Mouse (Mus musculus) olfactory bulb, adult 2 months (tissue): ENCODE measurements around the gene Tor2a. TPM values are rescaled to one million over a fixed set of nuclear protein-coding genes. Genes with fewer than 3 reads are reported as not detected.

Source experiments
- H3K27ac ChIP-seq: fragments of 200-500 bp; 2 replicates; pipeline ENCODE4 v1.5.1; 2012; ENCODE audit warnings: low read depth, low read length; ENCODE audit not compliant: insufficient read depth
- H3K4me1 ChIP-seq: fragments of 200-500 bp; 2 replicates; pipeline ENCODE4 v1.6.1; 2012; ENCODE audit warnings: low read length; ENCODE audit not compliant: control insufficient read depth, insufficient read depth
- H3K4me3 ChIP-seq: fragments of 200-500 bp; 2 replicates; pipeline ENCODE4 v1.5.1; 2012; ENCODE audit warnings: mild to moderate bottlenecking, low read depth, low read length, moderate library complexity; ENCODE audit not compliant: insufficient read depth
- CTCF ChIP-seq: fragments of 200-500 bp; IDR thresholded peaks from 2 replicates; pipeline ENCODE4 v1.5.1; 2012; ENCODE audit warnings: low read depth, mild to moderate bottlenecking, low read length, moderate library complexity; ENCODE audit not compliant: insufficient read depth
- POLR2A ChIP-seq: fragments of 200-500 bp; IDR thresholded peaks from 2 replicates; pipeline ENCODE4 v1.6.1; 2012; ENCODE audit warnings: mild to moderate bottlenecking, low read depth, low read length, moderate library complexity; ENCODE audit not compliant: insufficient read depth
- WGBS: fragments of 180-500 bp; shearing (Covaris S2); methylation state at CpG from one replicate; pipeline ENCODE4 v1.1.7; 2018; 5-methylcytosine and 5-hydroxymethylcytosine counted together
- polyA plus RNA-seq: library from polyadenylated mRNA; stranded (reverse); fragments of >200 nt; gene quantifications from 2 replicates; pipeline ENCODE4 v1.2.4, GENCODE M21; 2012; ENCODE audit warnings: low replicate concordance; ENCODE audit not compliant: missing spikeins, insufficient read depth, insufficient read length

Tor2a gene
- polyA plus RNA-seq, 1 experiment = not detected

DNA sequence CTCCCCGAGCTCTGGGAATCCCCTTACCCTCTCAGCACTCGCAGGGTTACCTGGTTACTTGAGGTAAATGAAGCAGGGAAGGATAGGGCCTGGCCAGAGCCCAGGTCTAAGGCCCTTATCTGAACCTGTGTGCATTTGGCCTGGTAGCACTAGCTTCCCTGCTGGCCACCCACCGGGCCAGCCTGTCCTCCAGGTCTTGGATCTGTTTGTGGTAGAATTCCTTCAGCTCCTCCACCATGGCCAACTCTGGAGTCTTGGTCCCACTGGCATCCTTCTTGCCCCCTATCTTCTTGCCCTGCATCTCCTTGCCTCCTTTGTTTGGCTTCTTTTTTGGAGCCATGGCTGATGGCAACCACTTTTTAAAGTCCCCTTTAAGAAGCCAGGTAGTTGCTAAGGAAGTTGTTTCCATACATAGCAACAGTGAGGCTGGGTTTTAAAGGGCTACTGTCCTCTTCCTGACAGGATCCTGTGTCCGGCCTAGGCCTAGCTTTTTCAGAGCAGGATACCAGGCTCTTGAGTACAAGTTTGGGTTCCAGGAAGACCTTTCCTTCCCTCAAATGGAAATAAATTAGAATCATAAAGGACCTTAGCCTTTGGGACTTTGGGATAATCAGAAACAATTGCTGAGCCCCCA lies 27.1 kb downstream of the Tor2a start, which contains the start of gene Cfap157:
Gene Cfap157 (minus strand): TSS at position 381 of the 634 bp plus-strand sequence.
- Histone ChIP-seq H3K4me1 (peaks cover 16% of the 10 kb centered on the region), H3K27ac (no peak within 1 kb of the TSS), H3K4me3 (no peak within 1 kb of the TSS)
- 66% methylated on average over 4 of the region's 4 CpGs for WGBS
- TF ChIP-seq CTCF (no peak), POLR2A (no peak)

DNA sequence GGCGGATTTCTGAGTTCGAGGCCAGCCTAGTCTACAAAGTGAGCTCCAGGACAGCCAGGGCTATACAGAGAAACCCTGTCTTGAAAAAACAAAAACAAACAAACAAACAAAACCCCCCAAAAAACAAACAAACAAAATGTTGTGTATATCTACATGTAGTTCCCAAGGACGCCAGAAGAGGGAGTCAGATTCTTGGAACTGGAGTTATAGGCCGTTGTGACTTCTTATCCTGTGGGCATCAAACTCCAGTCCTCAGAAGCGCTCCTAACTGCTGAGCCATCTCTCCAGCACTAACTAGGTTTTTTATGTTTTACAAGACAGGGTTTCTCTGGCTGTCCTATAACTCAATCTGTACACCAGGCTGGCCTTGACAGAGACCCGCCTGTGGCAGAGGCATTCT lies 30.1 kb downstream of the Tor2a start:
- TF ChIP-seq CTCF = no peak
- no peak for TF ChIP-seq POLR2A
- 57% methylated on average over 6 of the region's 6 CpGs for WGBS
- peaks cover 16% of the 10 kb centered on the region for H3K4me1 ChIP-seq
- H3K4me3 ChIP-seq = no peak overlapping the region
- no peak overlapping the region for H3K27ac ChIP-seq

DNA sequence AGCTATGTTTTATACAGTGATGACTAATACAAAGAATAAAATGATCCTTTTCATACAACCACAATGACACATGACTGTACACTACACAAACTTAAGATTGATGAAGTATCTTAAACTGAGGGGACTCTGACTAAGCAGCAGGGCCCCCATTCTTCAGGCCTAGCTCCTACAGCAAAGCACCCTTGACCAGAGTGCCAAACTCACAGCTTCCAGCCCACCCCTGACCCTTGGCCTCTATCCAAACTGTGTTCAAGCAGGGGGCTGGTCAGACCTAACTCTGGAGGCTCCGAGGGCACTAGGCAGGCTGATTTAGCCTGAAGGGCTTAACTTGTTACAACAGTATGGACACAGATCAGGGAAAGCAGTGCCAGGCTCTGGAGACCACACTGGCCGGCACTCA lies 31.5 kb downstream of the Tor2a start:
- H3K4me1 ChIP-seq = peaks cover 16% of the 10 kb centered on the region
- WGBS = 52% methylated on average over 2 of the region's 2 CpGs
- H3K4me3 ChIP-seq = no peak overlapping the region
- H3K27ac ChIP-seq = no peak overlapping the region
- no peak for TF ChIP-seq CTCF
- no peak for TF ChIP-seq POLR2A

DNA sequence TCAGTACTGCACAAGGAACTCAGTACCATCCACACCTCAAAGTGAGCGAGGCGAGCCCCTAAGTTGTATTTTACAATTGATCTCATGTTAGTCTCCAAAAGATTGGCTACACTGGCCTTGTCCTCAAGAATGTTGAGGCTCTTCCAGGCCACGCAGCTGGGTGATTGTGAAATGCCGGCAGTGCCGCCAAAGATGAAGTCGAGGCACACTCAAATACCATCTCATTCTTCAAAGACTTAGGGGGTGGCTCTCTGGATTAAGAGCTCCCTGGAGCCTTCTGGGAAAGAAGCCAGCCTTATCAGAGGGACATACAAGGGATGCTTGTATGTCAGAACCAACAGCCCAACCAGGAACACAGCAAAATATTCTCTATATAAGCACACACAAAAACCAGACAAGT lies 34.3 kb downstream of the Tor2a start:
- 39% methylated on average over 6 of the region's 6 CpGs for WGBS
- TF ChIP-seq CTCF (no peak), POLR2A (no peak)
- H3K4me3 ChIP-seq = no peak overlapping the region

DNA sequence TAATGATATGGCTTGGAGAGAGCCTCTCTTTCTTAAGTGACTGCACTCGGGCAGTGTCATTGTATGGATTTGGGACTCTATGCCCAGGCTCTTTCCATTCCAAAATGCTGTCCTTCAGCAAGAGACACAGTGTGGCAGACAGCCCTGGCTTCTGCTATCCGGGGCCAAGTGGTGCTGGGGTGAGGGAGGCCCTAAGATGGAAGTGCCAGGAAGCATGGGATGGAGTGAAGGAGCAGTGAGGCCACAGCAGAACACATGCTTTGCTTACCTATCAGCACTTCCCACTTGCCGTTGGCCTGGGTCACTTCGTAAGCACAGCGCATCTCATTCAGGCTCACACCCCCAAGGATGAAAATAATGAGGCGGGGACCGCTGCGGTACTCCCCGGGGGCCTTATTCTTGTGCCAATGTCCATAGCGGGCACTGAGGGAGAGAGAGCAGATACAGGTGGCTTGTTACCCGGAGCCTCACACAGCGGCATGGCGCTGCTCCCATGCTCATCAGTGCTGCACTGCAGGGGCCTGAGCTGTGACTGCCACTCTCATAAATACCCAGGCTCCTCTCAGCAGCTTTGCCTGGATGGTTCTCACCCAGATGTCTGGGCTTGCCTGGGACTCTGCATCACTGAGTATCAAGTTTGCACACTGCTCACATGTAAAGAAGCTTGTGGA lies 38.8 kb downstream of the Tor2a start:
- TF ChIP-seq POLR2A (no peak), CTCF (no peak)
- no peak overlapping the region for H3K27ac ChIP-seq
- 65% methylated on average over 13 of the region's 13 CpGs for WGBS
- peaks cover 25% of the 10 kb centered on the region for H3K4me1 ChIP-seq
- no peak overlapping the region for H3K4me3 ChIP-seq

More for the DNA sequence above, 34.3 kb downstream of the Tor2a start:
- peaks cover 11% of the 10 kb centered on the region for H3K4me1 ChIP-seq
- peak overlapping the region; percentile 15; the same call in 1 of the 2 replicates for H3K27ac ChIP-seq

DNA sequence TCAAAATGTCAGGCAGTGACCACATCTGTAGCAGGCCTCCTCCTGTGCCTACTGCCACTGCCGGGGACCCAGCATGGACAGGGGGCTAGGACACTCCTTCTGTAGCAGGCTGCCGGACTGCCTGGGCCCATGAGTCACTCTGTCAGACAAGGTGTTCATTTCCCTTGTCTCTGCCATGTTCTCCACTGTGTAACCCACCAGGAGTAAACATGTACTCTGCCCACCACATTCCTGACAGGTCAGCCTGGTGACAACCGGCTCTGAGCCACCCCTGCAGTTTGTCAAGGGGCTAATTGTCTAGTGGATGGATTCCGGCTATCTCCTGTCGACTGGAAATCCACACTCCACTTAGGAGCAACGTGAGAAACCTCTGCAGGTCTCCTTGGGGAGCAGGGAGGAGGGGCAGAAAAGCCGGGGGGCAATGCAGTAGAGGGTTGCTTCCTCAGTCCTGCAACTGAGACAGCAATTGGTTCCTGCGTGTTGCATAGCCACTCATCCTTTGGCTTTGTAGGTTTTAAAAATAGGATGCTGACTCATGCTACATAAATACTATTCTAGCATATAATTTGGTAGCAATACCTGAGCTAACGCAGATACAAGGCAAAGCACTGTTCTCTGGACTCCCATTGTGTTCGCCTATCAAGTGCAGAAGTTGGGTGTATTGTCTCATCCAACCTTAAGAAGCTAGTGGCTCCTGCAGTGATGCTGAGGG lies 41.4 kb downstream of the Tor2a start:
- peaks cover 25% of the 10 kb centered on the region for H3K4me1 ChIP-seq
- no peak overlapping the region for H3K4me3 ChIP-seq
- 32% methylated on average over 10 of the region's 10 CpGs for WGBS
- H3K27ac ChIP-seq = peak overlapping the region; percentile 65
- TF ChIP-seq POLR2A = no peak
- TF ChIP-seq CTCF = no peak

DNA sequence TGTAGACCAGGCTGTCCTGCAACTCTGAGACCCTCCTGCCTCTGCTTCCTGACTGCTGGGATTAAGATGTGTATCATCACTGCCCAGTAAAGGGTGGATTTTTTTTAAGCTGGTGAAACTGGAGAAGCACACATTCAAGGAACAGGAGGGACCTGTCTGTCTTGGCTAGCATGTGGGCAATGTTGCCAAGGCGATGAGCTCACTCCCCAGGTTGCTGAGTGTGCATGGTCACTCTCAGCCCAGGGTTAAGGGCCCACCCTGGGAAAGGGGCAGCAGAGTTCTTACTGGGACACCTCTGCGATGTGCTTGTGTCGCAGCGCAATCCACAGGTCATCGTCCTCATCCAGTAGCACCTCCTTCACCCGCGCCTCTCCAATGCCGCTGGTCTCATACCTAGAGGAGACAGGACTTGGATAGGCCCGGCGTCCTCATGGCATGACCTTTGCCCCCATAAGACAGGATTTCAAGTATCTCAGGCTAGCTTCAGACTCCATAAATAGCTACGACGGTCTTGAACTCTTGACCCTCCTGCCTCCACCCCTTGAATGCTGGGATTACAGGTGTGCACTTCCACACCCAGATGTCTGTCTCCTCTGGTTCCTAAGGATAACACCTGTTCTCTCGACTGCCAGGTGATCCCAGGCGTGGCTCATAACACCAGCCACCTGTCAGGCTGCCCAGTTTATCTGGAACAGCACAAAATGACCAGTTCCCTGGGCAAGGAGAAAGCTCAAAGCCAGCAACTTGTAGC lies 52.0 kb downstream of the Tor2a start:
- Histone ChIP-seq H3K4me1 (peaks cover 3% of the 10 kb centered on the region; the same call in 1 of the 2 replicates), H3K4me3 (no peak overlapping the region), H3K27ac (no peak overlapping the region)
- no peak for TF ChIP-seq POLR2A
- no peak for TF ChIP-seq CTCF
- whole genome bisulfite sequencing = 92% methylated on average over 14 of the region's 14 CpGs

Other genes starting within 250 kb of the Tor2a start
- gene Fam102a, start 221.9 kb upstream of the Tor2a start, polyA plus RNA-seq = not detected in 2 replicates
- gene Dpm2, start 186.4 kb upstream of the Tor2a start, polyA plus RNA-seq = not detected in 2 replicates
- not detected in 2 replicates for gene Pip5kl1, start 182.4 kb upstream of the Tor2a start, polyA plus RNA-seq
- gene 9430097D07Rik, start 181.6 kb upstream of the Tor2a start, polyA plus RNA-seq = not detected in 2 replicates
- not detected in 2 replicates for gene St6galnac4, start 170.1 kb upstream of the Tor2a start, polyA plus RNA-seq
- not detected in 2 replicates for gene St6galnac6, start 157.5 kb upstream of the Tor2a start, polyA plus RNA-seq
- not detected in 2 replicates for gene Ak1, start 135.5 kb upstream of the Tor2a start, polyA plus RNA-seq
- not detected in 2 replicates for gene Eng, start 110.6 kb upstream of the Tor2a start, polyA plus RNA-seq
- not detected in 2 replicates for gene Fpgs, start 53.1 kb upstream of the Tor2a start, polyA plus RNA-seq
- gene Cdk9, start 44.2 kb upstream of the Tor2a start, polyA plus RNA-seq = 509 TPM in 1 of 2 replicates, not detected in the other
- not detected in 2 replicates for gene Sh2d3c, start 36.2 kb upstream of the Tor2a start, polyA plus RNA-seq
- not detected in 2 replicates for gene 6330409D20Rik, start 16.2 kb upstream of the Tor2a start, polyA plus RNA-seq
- gene Ttc16, start 18.4 kb downstream of the Tor2a start, polyA plus RNA-seq = not detected in 2 replicates
- gene Ptrh1, start 18.6 kb downstream of the Tor2a start, polyA plus RNA-seq = not detected in 2 replicates
- not detected in 2 replicates for gene Cfap157, start 27.2 kb downstream of the Tor2a start, polyA plus RNA-seq
- 182 and 623 TPM in 2 replicates for gene Stxbp1, start 90.0 kb downstream of the Tor2a start, polyA plus RNA-seq
- gene Fam129b, start 118.9 kb downstream of the Tor2a start, polyA plus RNA-seq = not detected in 2 replicates
- not detected in 2 replicates for gene Rpl12, start 204.3 kb downstream of the Tor2a start, polyA plus RNA-seq
- not detected in 2 replicates for gene Lrsam1, start 204.4 kb downstream of the Tor2a start, polyA plus RNA-seq
- gene Slc2a8, start 224.8 kb downstream of the Tor2a start, polyA plus RNA-seq = not detected in 2 replicates